In the genomic region with DNA sequence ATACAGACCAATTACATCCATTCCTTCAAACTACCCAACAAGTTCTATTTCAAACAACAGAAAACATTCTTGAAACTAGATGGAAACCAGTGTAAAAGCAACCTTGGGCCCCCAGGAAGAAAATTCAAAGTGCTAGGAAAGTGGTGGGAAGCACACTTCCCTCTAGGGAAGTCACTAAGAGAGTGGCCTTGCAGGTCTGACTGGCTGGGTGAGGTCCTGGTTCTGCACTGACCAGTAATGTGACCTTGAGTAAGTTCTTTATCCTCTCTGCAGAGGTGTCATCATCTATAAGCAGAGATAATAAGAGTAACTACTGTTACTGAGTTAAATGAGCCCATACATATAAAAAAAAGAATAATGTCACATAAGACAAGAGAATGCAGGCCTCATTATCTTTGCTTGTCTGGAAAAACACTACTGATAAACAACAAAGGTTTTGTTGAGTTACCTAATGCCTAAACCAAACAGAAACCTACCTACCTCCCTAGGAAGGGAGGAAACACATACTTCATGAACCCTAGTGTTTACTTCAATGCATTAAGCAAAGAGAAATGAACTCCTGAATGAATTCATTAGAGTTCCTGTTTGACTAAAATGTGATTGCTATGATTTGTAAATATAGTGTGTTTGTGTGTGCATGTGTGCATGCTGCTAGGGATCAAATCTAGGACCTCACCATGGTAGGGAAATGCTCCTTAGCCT, we compare ENCODE assay signal across 20 mouse cellular contexts. TPM values are rescaled to one million over a fixed set of nuclear protein-coding genes. Genes with fewer than 3 reads are reported as not detected.
DNase-seq lines count a peak whose midpoint lies in the region; ATAC-seq and TF ChIP-seq lines count a peak whose summit lies in the region.
"Had no signal": no experiment of that assay in that cellular context is flagged by ENCODE, and none has a peak within 500 bp of the region (broad histone marks: within the 10 kb centered on the region; RNA-seq: fewer than 3 reads in every experiment).

No protein-coding gene starts in this region.

- H3K9ac ChIP-seq in heart, adult 2 months (ENCODE audit: low read depth, low read length) = peak overlapping the region; percentile 30; the same call in 1 of the 2 replicates
- H3K9ac ChIP-seq in lung, embryonic 15.5 days = no peak overlapping the region
- H3K9ac ChIP-seq in liver, embryonic 13.5 days = no peak overlapping the region
- H3K9ac ChIP-seq: hindbrain, embryonic 12.5 days; limb, embryonic 12.5 days; midbrain, embryonic 15.5 days had no signal

- no peak for DNase-seq in heart, adult 2 months
- DNase-seq in heart, postnatal 10 days = no peak
- no peak for DNase-seq in kidney, adult 2 months
- no peak for DNase-seq in kidney, adult 9 months
- no peak for DNase-seq in lung, postnatal 4 days
- no peak for DNase-seq in liver, embryonic 13.5 days
- DNase-seq in c-Kit-positive CD71-positive TER-119-positive erythroid progenitor cells, embryonic 14.5 days (ENCODE audit: low spot score) = no peak
- DNase-seq: adrenal gland, postnatal 36 days; cerebellum, postnatal 36 days; gastrocnemius, postnatal 14 days; right cerebral cortex, postnatal 25 days; thymus, adult 2 months had no signal

- peaks cover 4% of the 10 kb centered on the region for H3K79me2 ChIP-seq in heart, adult 2 months (replicated peaks; ENCODE audit: control insufficient read depth, insufficient read depth, low read length)

- H3K4me2 ChIP-seq in lung, embryonic 15.5 days = no peak overlapping the region
- H3K4me2 ChIP-seq in liver, embryonic 13.5 days = no peak overlapping the region
- H3K4me2 ChIP-seq: hindbrain, embryonic 12.5 days; limb, embryonic 12.5 days; midbrain, embryonic 15.5 days had no signal

- no peak for TF ChIP-seq EP300 in heart, adult 2 months (IDR thresholded peaks at IDR 0.05; ENCODE audit: insufficient read depth, low read depth, low read length)

- H3K4me1 ChIP-seq in heart, adult 2 months (ENCODE audit: control insufficient read depth, insufficient read depth, low read length) = peaks cover 12% of the 10 kb centered on the region
- peaks cover 3% of the 10 kb centered on the region; the same call in 1 of the 2 replicates for H3K4me1 ChIP-seq in kidney, adult 2 months (ENCODE audit: control insufficient read depth, insufficient read depth, low read length)
- no peaks in the 10 kb centered on the region; the same call in 1 of the 2 replicates for H3K4me1 ChIP-seq in lung, embryonic 15.5 days
- peaks cover 13% of the 10 kb centered on the region for H3K4me1 ChIP-seq in liver, embryonic 13.5 days (replicated peaks)
- H3K4me1 ChIP-seq: hindbrain, embryonic 12.5 days; limb, embryonic 12.5 days; midbrain, embryonic 15.5 days had no signal

- intact Hi-C loops in heart, adult 2 months (cut with DNase I) = no loop called here
- intact Hi-C loops in heart, postnatal 10 days (cut with DNase I) = no loop called here

- H3K27ac ChIP-seq in heart, adult 2 months = peak overlapping the region; percentile 42
- peak overlapping the region; percentile 80 for H3K27ac ChIP-seq in kidney, adult 2 months (ENCODE audit: insufficient read depth, low read depth, low read length)
- peak overlapping the region; percentile 84 for H3K27ac ChIP-seq in lung, embryonic 15.5 days
- peak overlapping the region; percentile 22; the same call in 1 of the 2 replicates for H3K27ac ChIP-seq in liver, embryonic 13.5 days
- H3K27ac ChIP-seq: hindbrain, embryonic 12.5 days; limb, embryonic 12.5 days; midbrain, embryonic 15.5 days had no signal

- no peaks in the 10 kb centered on the region for H3K27me3 ChIP-seq in heart, adult 2 months (ENCODE audit: control insufficient read depth, insufficient read depth, low read length)
- no peaks in the 10 kb centered on the region for H3K27me3 ChIP-seq in kidney, adult 2 months (replicated peaks; ENCODE audit: control insufficient read depth, insufficient read depth, low read length)
- no peaks in the 10 kb centered on the region for H3K27me3 ChIP-seq in lung, embryonic 15.5 days
- H3K27me3 ChIP-seq in liver, embryonic 13.5 days = no peaks in the 10 kb centered on the region
- H3K27me3 ChIP-seq: hindbrain, embryonic 12.5 days; limb, embryonic 12.5 days; midbrain, embryonic 15.5 days had no signal

- no peak overlapping the region for H3K4me3 ChIP-seq in heart, adult 2 months
- H3K4me3 ChIP-seq in kidney, adult 2 months (ENCODE audit: insufficient read depth, low read depth, low read length) = no peak overlapping the region
- H3K4me3 ChIP-seq in lung, embryonic 15.5 days = no peak overlapping the region
- H3K4me3 ChIP-seq in liver, embryonic 13.5 days (replicated peaks) = no peak overlapping the region
- H3K4me3 ChIP-seq: hindbrain, embryonic 12.5 days; limb, embryonic 12.5 days; midbrain, embryonic 15.5 days had no signal

- no peak for TF ChIP-seq POLR2A in heart, adult 2 months (IDR thresholded peaks at IDR 0.05; ENCODE audit: insufficient read depth, low read depth, low read length)
- TF ChIP-seq POLR2A in kidney, adult 2 months (IDR thresholded peaks at IDR 0.05; ENCODE audit: low read depth, low read length) = no peak

- peaks cover 36% of the 10 kb centered on the region for H3K36me3 ChIP-seq in heart, adult 2 months (ENCODE audit: control insufficient read depth, insufficient read depth, low read length)
- H3K36me3 ChIP-seq in kidney, adult 2 months (ENCODE audit: control insufficient read depth, insufficient read depth, low read length) = no peaks in the 10 kb centered on the region
- no peaks in the 10 kb centered on the region for H3K36me3 ChIP-seq in lung, embryonic 15.5 days
- H3K36me3 ChIP-seq in liver, embryonic 13.5 days = peaks cover 4% of the 10 kb centered on the region
- H3K36me3 ChIP-seq: hindbrain, embryonic 12.5 days; limb, embryonic 12.5 days had no signal

- H3K9me3 ChIP-seq in lung, embryonic 15.5 days = no peaks in the 10 kb centered on the region
- H3K9me3 ChIP-seq in liver, embryonic 13.5 days (replicated peaks) = no peaks in the 10 kb centered on the region
- H3K9me3 ChIP-seq: hindbrain, embryonic 12.5 days; limb, embryonic 12.5 days; midbrain, embryonic 15.5 days had no signal

- no peak for TF ChIP-seq CTCF in heart, adult 2 months (IDR thresholded peaks at IDR 0.05)
- TF ChIP-seq CTCF in kidney, adult 2 months (conservative IDR thresholded peaks at IDR 0.05; ENCODE audit: insufficient read depth, insufficient read length, low read depth, low read length) = no peak

- no peak for ATAC-seq in lung, embryonic 15.5 days (ENCODE audit: borderline replicate concordance, extremely low read depth, low FRiP score, low TSS enrichment)
- ATAC-seq in liver, embryonic 13.5 days (ENCODE audit: low read depth) = no peak
- ATAC-seq: activated CD4-positive, CD25-positive, alpha-beta regulatory T cell, adult 4 months; intestine, postnatal 0 days; midbrain, embryonic 15.5 days had no signal

RNA-seq across cellular contexts. Expression of a gene that starts 22.8 kb away (rescaled TPM):
- 10 to 100 TPM; 40.7 to 44.1 TPM for total RNA-seq in heart, adult 2 months (2021)
- polyA plus RNA-seq in heart, adult 2 months (2012; rRNA removed) = 24.9 and 32.5 TPM in 2 replicates
- 100 to 1,000 TPM in 1 of 2 experiments, 10 to 100 TPM in 1; 95.5 to 102 TPM for total RNA-seq in heart, postnatal 10 days (2021)
- polyA plus RNA-seq in kidney, adult 2 months (2012; rRNA removed) = 24.6 and 27.0 TPM in 2 replicates
- polyA plus RNA-seq in lung, embryonic 15.5 days (2015; fragmentation: Nextera tagmentation; extraction: Ambion mirVana) = 44.8 and 51.8 TPM in 2 replicates
- 11.0 and 19.0 TPM in 2 replicates for polyA plus RNA-seq in liver, embryonic 13.5 days (2015; fragmentation: Nextera tagmentation; extraction: Ambion mirVana)

RNA-seq across cellular contexts. Expression of a gene that starts 39.8 kb away (rescaled TPM):
- not detected for total RNA-seq in heart, adult 2 months (2021)
- polyA plus RNA-seq in heart, adult 2 months (2012; rRNA removed) = not detected in 2 replicates
- not detected for total RNA-seq in heart, postnatal 10 days (2021)
- polyA plus RNA-seq in kidney, adult 2 months (2012; rRNA removed) = not detected in 2 replicates
- polyA plus RNA-seq in lung, embryonic 15.5 days (2015; fragmentation: Nextera tagmentation; extraction: Ambion mirVana) = 0.57 TPM in 1 of 2 replicates, not detected in the other
- not detected in 2 replicates for polyA plus RNA-seq in liver, embryonic 13.5 days (2015; fragmentation: Nextera tagmentation; extraction: Ambion mirVana)
- total RNA-seq: adrenal gland, postnatal 36 days; gastrocnemius, postnatal 14 days had no signal
- polyA plus RNA-seq: activated CD4-positive, CD25-positive, alpha-beta regulatory T cell, adult 4 months; embryonic facial prominence, embryonic 11.5 days; hindbrain, embryonic 12.5 days; intestine, postnatal 0 days; large intestine, adult 2 months; midbrain, embryonic 15.5 days; thymus, adult 2 months had no signal

Comparison
In these comparisons a context has a peak if more than half of its experiments do, and no peak if none do; other contexts are left out.
1. H3K27ac ChIP-seq: peak in every context shown above with its lines; median percentile 84 in lung, embryonic 15.5 days; 80 in kidney, adult 2 months; 42 in heart, adult 2 months; 22 in liver, embryonic 13.5 days.